ENCODE assay signal across 19 mouse cellular contexts in genomic region chr7:121835392-121835791, GRCm38 (mm10). TPM values are rescaled to one million over a fixed set of nuclear protein-coding genes. Genes with fewer than 3 reads are reported as not detected.
A peak's percentile ranks its signal among the peaks of the same experiment; 100 is the strongest.
DNase-seq lines count a peak whose midpoint lies in the region; ATAC-seq and TF ChIP-seq lines count a peak whose summit lies in the region.
"Had no signal": no experiment of that assay in that cellular context is flagged by ENCODE, and none has a peak within 500 bp of the region (broad histone marks: within the 10 kb centered on the region; RNA-seq: fewer than 3 reads in every experiment).

No protein-coding gene starts in this region.

- H3K9me3 ChIP-seq in intestine, postnatal 0 days (ENCODE audit: control insufficient read depth) = no peaks in the 10 kb centered on the region
- H3K9me3 ChIP-seq in intestine, embryonic 15.5 days = no peaks in the 10 kb centered on the region
- no peaks in the 10 kb centered on the region for H3K9me3 ChIP-seq in ES-Bruce4 (replicated peaks; ENCODE audit: control insufficient read depth, insufficient read depth, low read length, poor library complexity, severe bottlenecking)
- H3K9me3 ChIP-seq: embryonic facial prominence, embryonic 12.5 days; hindbrain, embryonic 15.5 days; kidney, embryonic 15.5 days; stomach, embryonic 15.5 days had no signal

- no peak for DNase-seq in testis, postnatal 10 days (ENCODE audit: low spot score)
- DNase-seq in right cerebral cortex, adult 2 months (ENCODE audit: low spot score in 2 of 2) = no peak
- DNase-seq: adrenal gland, postnatal 14 days; cerebellum, postnatal 25 days; gastrocnemius, postnatal 25 days had no signal

- WGBS in intestine, postnatal 0 days = 83% methylated on average over 7 of the region's 7 CpGs
- 84% methylated on average over 7 of the region's 7 CpGs for WGBS in intestine, embryonic 15.5 days
- 79% methylated on average over 7 of the region's 7 CpGs for WGBS in bone marrow, adult 2 months

- no peak overlapping the region for H3K4me2 ChIP-seq in intestine, postnatal 0 days (replicated peaks; ENCODE audit: low read depth)
- H3K4me2 ChIP-seq in intestine, embryonic 15.5 days (replicated peaks) = no peak overlapping the region
- H3K4me2 ChIP-seq: embryonic facial prominence, embryonic 12.5 days; heart, embryonic 11.5 days; hindbrain, embryonic 15.5 days; kidney, embryonic 15.5 days; stomach, embryonic 15.5 days had no signal

- no peaks in the 10 kb centered on the region for H3K27me3 ChIP-seq in intestine, postnatal 0 days (replicated peaks; ENCODE audit: control insufficient read depth, insufficient read depth, low read length)
- H3K27me3 ChIP-seq in intestine, embryonic 15.5 days (replicated peaks) = no peaks in the 10 kb centered on the region
- no peaks in the 10 kb centered on the region for H3K27me3 ChIP-seq in testis, adult 2 months (ENCODE audit: control insufficient read depth, insufficient read depth, low read length)
- H3K27me3 ChIP-seq in ES-Bruce4 (ENCODE audit: control insufficient read depth, insufficient read depth, low read length, poor library complexity, severe bottlenecking) = no peaks in the 10 kb centered on the region
- H3K27me3 ChIP-seq: embryonic facial prominence, embryonic 12.5 days; hindbrain, embryonic 15.5 days; kidney, embryonic 15.5 days; stomach, embryonic 15.5 days had no signal

- no peak for TF ChIP-seq EP300 in ES-Bruce4 (IDR thresholded peaks at IDR 0.05; ENCODE audit: insufficient read depth, low read depth, low read length)

- no peaks in the 10 kb centered on the region for H3K36me3 ChIP-seq in intestine, postnatal 0 days (ENCODE audit: control insufficient read depth, insufficient read depth)
- H3K36me3 ChIP-seq in intestine, embryonic 15.5 days = no peaks in the 10 kb centered on the region
- no peaks in the 10 kb centered on the region for H3K36me3 ChIP-seq in testis, adult 2 months (ENCODE audit: control insufficient read depth, insufficient read depth, low read length)
- H3K36me3 ChIP-seq in ES-Bruce4 (ENCODE audit: control insufficient read depth, insufficient read depth, low read length, poor library complexity, severe bottlenecking) = no peaks in the 10 kb centered on the region
- H3K36me3 ChIP-seq: embryonic facial prominence, embryonic 12.5 days; hindbrain, embryonic 15.5 days; kidney, embryonic 15.5 days; stomach, embryonic 15.5 days had no signal

- ATAC-seq in intestine, postnatal 0 days = no peak
- no peak for ATAC-seq in intestine, embryonic 15.5 days
- ATAC-seq in erythroblast, adult 5-6 weeks (replicated peaks; ENCODE audit: low FRiP score, poor library complexity, severe bottlenecking) = no peak

- TF ChIP-seq CTCF in intestine, postnatal 0 days (IDR thresholded peaks at IDR 0.05; ENCODE audit: low read depth) = peak; percentile 38
- peak; percentile 56; the same call in 1 of the 2 replicates for TF ChIP-seq CTCF in testis, adult 2 months (IDR thresholded peaks at IDR 0.05; ENCODE audit: control insufficient read depth, insufficient read depth, insufficient replicate concordance, low read depth, low read length)
- TF ChIP-seq CTCF in ES-Bruce4 (IDR thresholded peaks at IDR 0.05; ENCODE audit: low read depth, low read length) = peak; percentile 63
- TF ChIP-seq CTCF in bone marrow, adult 2 months (IDR thresholded peaks at IDR 0.05; ENCODE audit: control insufficient read depth, insufficient read depth, low read length) = 0 out of 2 replicates have a peak, but pooled peaks have one; percentile 17

- H3K4me1 ChIP-seq in intestine, postnatal 0 days (replicated peaks; ENCODE audit: control insufficient read depth, insufficient read depth, low read length) = no peaks in the 10 kb centered on the region
- no peaks in the 10 kb centered on the region for H3K4me1 ChIP-seq in intestine, embryonic 15.5 days (replicated peaks)
- no peaks in the 10 kb centered on the region for H3K4me1 ChIP-seq in testis, adult 2 months (ENCODE audit: control insufficient read depth, insufficient read depth, low read length)
- H3K4me1 ChIP-seq in ES-Bruce4 (ENCODE audit: control insufficient read depth, insufficient read depth, low read length) = no peaks in the 10 kb centered on the region
- no peaks in the 10 kb centered on the region for H3K4me1 ChIP-seq in bone marrow, adult 2 months (ENCODE audit: control insufficient read depth, insufficient read depth, low read length)
- H3K4me1 ChIP-seq: embryonic facial prominence, embryonic 12.5 days; hindbrain, embryonic 15.5 days; kidney, embryonic 15.5 days; stomach, embryonic 15.5 days had no signal

- TF ChIP-seq POLR2A in testis, adult 2 months (IDR thresholded peaks at IDR 0.05; ENCODE audit: control insufficient read depth, low read depth, low read length) = no peak
- TF ChIP-seq POLR2A in ES-Bruce4 (IDR thresholded peaks at IDR 0.05; ENCODE audit: insufficient read depth, low read length) = no peak
- TF ChIP-seq POLR2A in bone marrow, adult 2 months (IDR thresholded peaks at IDR 0.05; ENCODE audit: borderline replicate concordance, control insufficient read depth, low read depth, low read length) = no peak

- no peak overlapping the region for H3K9ac ChIP-seq in intestine, postnatal 0 days (ENCODE audit: low read depth, low read length)
- H3K9ac ChIP-seq in intestine, embryonic 15.5 days = no peak overlapping the region
- no peak overlapping the region for H3K9ac ChIP-seq in ES-Bruce4 (ENCODE audit: low read depth, poor library complexity, severe bottlenecking)
- H3K9ac ChIP-seq: embryonic facial prominence, embryonic 12.5 days; hindbrain, embryonic 15.5 days; kidney, embryonic 15.5 days; stomach, embryonic 15.5 days had no signal

- H3K4me3 ChIP-seq in intestine, postnatal 0 days (ENCODE audit: low read depth, low read length) = no peak overlapping the region
- no peak overlapping the region for H3K4me3 ChIP-seq in intestine, embryonic 15.5 days (replicated peaks)
- no peak overlapping the region for H3K4me3 ChIP-seq in testis, adult 2 months (ENCODE audit: control insufficient read depth, low read depth, low read length)
- H3K4me3 ChIP-seq in ES-Bruce4 (ENCODE audit: low read depth, low read length) = no peak overlapping the region
- no peak overlapping the region for H3K4me3 ChIP-seq in bone marrow, adult 2 months (replicated peaks; ENCODE audit: control insufficient read depth, low read depth, low read length)
- H3K4me3 ChIP-seq: embryonic facial prominence, embryonic 12.5 days; hindbrain, embryonic 15.5 days; kidney, embryonic 15.5 days; stomach, embryonic 15.5 days had no signal

- no peak overlapping the region for H3K27ac ChIP-seq in intestine, postnatal 0 days (ENCODE audit: low read depth, low read length)
- no peak overlapping the region for H3K27ac ChIP-seq in intestine, embryonic 15.5 days
- H3K27ac ChIP-seq in testis, adult 2 months (ENCODE audit: control insufficient read depth, insufficient read depth, low read depth, low read length) = no peak overlapping the region
- H3K27ac ChIP-seq in ES-Bruce4 (ENCODE audit: insufficient read depth, low read length) = no peak overlapping the region
- no peak overlapping the region for H3K27ac ChIP-seq in bone marrow, adult 2 months (ENCODE audit: control insufficient read depth, insufficient read depth, low read depth, low read length, poor library complexity)
- H3K27ac ChIP-seq: embryonic facial prominence, embryonic 12.5 days; hindbrain, embryonic 15.5 days; kidney, embryonic 15.5 days; stomach, embryonic 15.5 days had no signal

RNA-seq across cellular contexts. Expression of gene Scnn1b, which starts 29.4 kb away (rescaled TPM):
- 0.27 and 0.52 TPM in 2 replicates for polyA plus RNA-seq in intestine, postnatal 0 days (2015; fragmentation: Nextera tagmentation; extraction: Ambion mirVana)
- 0.30 and 0.48 TPM in 2 replicates for polyA plus RNA-seq in intestine, embryonic 15.5 days (2015; fragmentation: Nextera tagmentation; extraction: Ambion mirVana)
- 0.23 and 0.44 TPM in 2 replicates for polyA plus RNA-seq in testis, adult 2 months (2012; rRNA removed)
- polyA plus RNA-seq in ES-Bruce4 (2011; ENCODE audit: insufficient read depth, insufficient read length, low read depth, missing spikeins) = not detected in 2 replicates
- 0.77 TPM in 1 of 2 replicates, not detected in the other for polyA plus RNA-seq in bone marrow, adult 2 months (2011; ENCODE audit: insufficient read depth, insufficient read length, low replicate concordance, missing spikeins)
- not detected in 2 replicates for total RNA-seq in erythroblast, adult 5-6 weeks (2015; ENCODE audit: low replicate concordance)
- not detected in 2 replicates for total RNA-seq in erythroblast, adult 5-6 weeks (2017; ENCODE audit: low replicate concordance)
- total RNA-seq: adrenal gland, postnatal 14 days; heart, postnatal 25 days; layer of hippocampus, adult 18-20 months; left cerebral cortex, postnatal 10 days had no signal
- polyA plus RNA-seq: heart, embryonic 11.5 days had no signal
